Mouse (Mus musculus) embryo, embryonic 11.5 days (tissue): ENCODE measurements around the gene Ptpdc1.

Experiments used
- DNase-seq: peaks from one replicate; pipeline ENCODE4 v3.0.0-alpha.2; 2012; ENCODE audit warnings: low read depth, low spot score

The Ptpdc1 gene

DNA sequence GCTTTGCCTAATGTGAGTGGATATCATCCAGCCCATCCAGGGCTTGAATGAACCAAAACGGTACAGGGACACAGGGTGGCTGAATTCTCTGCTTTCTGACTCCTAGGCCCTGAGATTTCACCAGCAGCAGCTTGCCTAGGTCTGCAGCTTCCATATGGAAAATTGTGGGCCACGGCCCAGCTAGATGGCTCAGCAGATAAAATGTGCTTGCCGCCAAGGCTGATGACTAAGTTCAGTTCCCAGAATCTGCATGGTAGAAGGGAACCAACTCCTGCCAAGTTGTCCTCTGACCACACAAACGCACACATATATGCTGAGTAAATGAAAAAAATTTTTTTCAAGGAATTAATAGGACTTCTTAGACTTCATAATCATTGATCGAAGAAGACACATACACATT lies 77.2 kb downstream of the Ptpdc1 start:
- DNase-seq: no peak

DNA sequence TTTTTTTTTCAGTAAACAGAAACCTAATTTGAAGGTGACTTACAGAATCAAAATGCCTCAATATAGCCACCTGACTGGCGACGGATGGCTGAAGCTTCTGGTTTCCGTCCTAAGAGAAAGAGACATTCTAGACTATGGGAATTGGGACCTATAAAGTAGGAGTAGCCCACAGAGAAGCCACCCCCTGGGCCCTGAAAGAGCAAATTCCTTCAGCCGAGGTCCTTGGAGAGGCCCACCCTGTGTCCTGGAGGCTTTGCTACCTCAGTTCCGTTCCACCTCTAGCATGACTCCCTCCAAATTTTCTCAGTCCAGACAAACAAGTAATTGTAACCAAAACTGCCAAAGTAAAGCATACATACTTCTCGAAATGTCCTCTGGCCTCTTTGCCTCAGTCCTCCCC lies 77.8 kb downstream of the Ptpdc1 start:
- no peak for DNase-seq

DNA sequence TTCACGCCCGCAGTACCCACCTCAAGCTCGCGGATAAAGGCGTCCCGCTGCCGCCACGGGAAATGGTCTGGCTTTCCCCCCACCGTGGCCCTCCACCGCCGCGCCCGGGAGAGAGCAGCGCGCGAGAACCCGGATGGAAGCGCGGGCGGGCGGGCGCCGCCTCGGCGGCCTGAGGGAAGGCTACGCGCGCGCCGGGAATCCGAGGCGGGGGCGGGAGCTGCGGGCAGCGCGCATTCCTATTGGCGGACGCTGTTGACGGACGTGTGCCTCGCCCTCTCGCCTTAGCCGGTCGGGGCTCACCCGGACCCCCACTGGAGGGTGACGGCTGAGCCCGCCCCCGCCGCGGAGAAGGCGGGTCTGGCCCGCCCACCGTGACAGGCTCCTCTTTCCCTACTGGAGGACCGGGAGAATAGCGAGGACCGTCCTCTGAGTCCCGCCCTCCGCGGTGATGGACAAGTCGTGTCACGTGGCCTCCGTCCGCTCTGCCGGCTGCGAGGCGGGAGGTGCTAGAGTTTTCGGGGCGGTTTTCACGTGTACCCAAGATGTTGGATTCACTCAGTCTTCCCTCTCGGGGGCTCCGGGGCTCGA lies 79.0 kb downstream of the Ptpdc1 start:
- DNase-seq: peak; percentile 98

DNA sequence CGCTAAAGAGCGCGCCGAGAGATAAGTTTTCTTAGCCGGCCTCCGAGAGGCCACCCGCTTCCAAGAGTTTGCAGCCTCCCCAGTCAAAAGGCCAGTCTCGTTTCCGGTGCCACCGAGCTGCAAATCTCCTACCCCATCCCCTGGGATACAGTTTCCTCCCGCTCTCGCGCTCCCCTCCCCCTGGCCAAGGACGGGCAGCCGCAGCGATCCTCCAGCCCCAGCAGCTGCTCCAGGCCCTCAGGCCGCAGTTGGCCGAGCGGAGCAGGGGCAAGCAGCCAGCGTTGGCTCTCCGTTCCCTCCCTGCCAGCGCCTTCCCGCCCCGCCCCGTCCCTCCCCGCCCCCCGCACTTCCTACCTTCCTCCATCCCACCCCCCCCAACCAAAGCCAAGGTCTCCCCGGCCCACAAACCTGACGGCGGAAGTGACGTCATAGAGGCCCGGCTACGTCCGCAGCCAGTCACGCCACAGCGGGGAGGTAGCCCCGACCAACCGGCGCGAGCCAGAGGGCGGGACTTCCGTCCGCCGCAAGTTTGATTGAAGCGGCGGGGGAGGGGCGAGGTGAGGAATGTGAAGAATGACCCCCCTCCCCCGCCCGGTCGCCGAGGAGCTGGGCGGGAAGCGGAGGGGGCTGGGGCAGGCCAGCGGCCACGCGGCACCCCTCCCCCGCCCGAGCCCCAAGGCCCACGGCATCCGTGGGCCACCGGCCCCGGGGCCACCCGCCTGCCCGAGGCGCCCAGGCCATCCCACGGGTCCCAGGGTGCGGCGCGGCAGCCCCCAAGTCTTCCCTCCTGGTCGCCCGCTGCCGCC lies 79.8 kb downstream of the Ptpdc1 start:
- peak; percentile 99 for DNase-seq

DNA sequence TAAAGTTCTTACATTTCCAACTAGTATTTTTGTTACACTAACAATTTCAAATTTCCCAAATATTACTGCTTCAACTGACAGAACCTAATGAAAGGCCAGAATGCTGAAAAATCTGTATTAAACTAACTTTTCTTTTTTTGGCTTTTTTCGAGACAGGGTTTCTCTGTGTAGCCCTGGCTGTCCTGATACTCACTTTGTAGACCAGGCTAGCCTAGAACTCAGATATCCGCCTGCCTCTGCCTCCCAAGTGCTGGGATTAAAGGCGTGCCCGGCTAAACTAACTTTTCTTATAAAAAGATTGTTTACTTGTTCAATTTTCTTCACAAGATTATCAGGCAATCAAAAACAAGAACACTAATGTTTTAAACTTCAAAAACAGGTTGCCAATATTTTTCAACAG lies 80.6 kb downstream of the Ptpdc1 start:
- DNase-seq: no peak

DNA sequence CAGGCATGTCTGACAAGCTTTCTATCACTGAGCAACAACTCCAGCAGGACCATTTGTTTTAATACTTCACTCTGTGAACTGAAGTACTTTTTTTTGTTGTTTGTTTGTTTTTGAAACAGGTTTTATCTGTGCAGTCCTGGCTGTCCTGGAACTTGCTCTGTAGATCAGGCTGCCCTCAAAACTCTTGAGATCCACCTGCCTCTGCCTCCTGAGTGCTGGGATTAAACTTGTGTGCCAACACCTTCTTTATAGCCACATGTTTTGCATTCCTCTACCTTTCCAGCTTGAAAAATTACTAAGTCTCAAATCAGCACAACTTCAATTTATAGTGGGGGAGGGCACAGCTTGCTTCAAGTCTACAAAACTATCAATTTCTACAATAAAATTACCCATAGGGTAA lies 81.1 kb downstream of the Ptpdc1 start:
- no peak for DNase-seq

DNA sequence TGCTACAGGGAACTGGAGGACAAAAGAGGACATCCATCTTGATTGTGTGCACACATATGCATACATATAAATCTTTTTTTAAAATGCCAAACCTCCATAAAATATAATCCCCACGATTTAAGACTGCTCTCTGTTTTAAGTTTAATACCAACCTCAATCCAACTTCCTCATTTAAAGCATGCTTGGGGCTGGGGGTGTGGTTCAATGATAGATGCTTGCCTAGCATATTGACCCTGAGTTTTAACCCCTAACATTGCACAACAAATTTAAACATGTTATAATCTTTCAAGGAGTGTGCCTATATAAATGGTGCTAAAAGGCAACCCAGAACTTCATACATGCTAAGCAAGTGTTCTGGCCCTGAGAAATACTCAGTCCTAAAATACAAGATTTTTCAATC lies 85.0 kb downstream of the Ptpdc1 start:
- no peak for DNase-seq

DNA sequence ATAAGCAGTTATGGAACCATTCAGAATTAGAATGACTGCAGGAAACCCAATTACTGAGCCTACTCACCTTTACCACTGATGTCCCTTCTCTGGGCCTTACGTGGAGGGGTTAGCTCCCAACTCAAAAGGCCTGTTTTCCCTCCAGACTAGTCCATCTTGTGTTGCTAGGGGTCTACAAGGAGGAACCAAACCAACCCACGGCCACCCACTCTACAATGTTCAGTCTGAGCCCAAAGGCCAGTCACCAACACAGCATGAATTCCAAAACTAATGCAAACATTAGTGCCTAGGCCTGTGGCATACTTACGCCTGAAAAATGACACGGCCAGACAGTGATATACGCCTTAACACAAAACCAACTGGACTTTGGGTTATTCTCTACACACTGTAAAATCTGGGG lies 92.0 kb downstream of the Ptpdc1 start:
- DNase-seq: no peak

DNA sequence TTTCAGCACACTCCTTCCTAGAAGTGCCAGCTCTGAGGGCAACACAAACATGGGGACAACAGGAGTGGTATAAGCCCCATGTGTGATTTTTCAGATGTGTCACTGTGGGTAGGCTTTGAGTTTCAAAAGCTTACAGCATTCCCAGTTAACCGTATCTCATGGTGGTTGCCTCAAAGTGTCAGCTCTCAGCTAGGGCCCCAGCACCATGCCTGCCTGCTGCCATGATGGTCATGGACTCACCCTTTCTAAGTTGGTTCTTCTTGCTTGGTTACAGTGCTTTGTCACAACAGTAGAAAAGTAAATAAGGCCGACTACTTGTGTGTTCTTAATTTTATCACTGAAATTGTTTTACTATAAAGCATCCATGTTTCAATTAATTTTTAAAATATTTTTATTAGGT lies 94.0 kb downstream of the Ptpdc1 start:
- no peak for DNase-seq

DNA sequence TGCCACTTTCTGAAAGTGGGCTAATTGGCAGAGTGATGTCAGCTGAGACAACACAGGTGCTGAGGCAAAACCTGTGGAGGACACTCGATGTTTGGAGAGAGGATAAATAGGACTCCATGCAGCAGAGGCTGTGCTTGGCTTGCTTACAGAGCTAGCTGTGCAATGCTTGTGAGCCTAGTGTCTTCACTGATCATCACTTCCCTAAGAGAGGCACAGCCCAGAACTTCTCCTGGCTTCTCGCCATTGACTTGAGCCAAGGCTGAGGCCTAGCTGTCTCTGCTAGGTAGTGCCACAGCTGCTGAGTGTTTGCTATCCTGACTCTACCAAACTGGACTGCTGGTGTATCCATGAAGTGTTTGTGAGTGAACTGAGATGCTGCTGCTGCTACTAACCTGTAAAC lies 94.8 kb downstream of the Ptpdc1 start:
- no peak for DNase-seq

DNA sequence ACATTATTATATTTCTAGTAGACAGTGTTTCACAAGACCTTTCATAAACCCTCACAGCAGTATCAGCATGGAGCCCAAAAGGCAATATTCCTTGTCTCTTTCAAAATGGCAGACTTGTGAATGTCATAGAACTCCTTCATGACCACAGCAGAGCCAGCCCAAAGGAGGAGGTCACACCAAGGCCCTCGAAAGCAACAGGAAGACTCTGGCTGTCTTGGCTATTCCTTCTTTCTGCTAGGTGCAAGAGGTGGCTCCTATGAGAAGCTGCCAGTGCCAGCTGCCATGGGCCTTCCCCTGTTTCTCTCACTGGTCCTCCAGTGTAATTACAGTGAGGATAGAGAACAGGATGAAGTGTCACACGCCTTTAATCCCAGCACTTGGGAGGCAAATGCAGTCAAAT lies 96.4 kb downstream of the Ptpdc1 start:
- no peak for DNase-seq

DNA sequence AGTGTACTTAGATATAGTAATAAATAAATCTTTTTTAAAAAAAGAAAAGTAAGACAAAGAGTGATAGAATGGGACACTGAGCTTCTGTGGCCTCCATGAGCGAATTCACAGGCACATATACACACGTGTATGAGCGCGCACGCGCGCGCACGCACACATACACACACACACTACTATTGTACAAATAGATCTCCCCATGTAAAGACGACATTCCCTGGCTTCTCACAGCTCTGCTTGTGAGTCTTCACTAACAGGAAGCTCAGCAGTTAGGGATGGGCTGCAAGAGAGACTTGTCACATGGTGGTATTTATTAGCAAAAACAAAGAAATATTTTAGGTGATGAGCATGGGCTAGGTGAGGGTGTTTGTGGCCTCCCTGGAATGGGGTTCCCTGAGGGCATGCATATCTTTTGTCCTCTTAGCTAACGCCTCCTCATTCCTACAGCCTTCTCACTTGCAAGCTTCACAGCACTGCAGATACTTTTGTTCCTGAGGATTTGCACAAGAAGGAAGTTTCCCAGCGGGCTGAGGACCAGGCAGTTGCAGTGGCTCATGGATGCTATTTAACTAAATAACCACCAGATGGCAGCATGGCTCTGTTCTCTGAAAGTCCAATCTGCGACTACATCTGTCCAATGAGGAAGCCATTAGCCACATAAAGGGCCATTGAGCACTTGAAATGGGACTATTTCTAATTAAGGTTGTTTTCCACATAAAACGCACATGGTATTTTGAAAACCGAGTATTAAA lies 97.2 kb downstream of the Ptpdc1 start:
- DNase-seq: peak; percentile 75
